Mouse (Mus musculus) MEL (cell line): Measurements from ENCODE around the gene Ergic3. TPM values are rescaled to one million over a fixed set of nuclear protein-coding genes. Genes with fewer than 3 reads are reported as not detected.

Source experiments
- DNase-seq: peaks from one replicate; pipeline ENCODE4 v3.0.0; 2011; ENCODE audit warnings: low read depth, low spot score
- H3K27ac ChIP-seq: 2 replicates; pipeline ENCODE4 v1.5.1; 2012; ENCODE audit warnings: low read depth, mild to moderate bottlenecking, control low read depth, low read length, moderate library complexity; ENCODE audit not compliant: control insufficient read depth
- H3K27me3 ChIP-seq, 2 experiments: fragments of 150-350 bp in 1 of 2; sonication (generic) in 1 of 2; 2 replicates each; pipeline ENCODE4 v1.6.1; 2012; ENCODE audit warnings: low read length in 2 of 2, mild to moderate bottlenecking in 2 of 2, improper control_type of control experiment in 1 of 2, moderate library complexity in 1 of 2; ENCODE audit not compliant: insufficient read depth in 2 of 2, control insufficient read depth in 1 of 2
- H3K36me3 ChIP-seq, 2 experiments: 2 replicates each; pipeline ENCODE4 v1.6.1; 2012 to 2014; ENCODE audit warnings: low read length in 2 of 2, improper control_type of control experiment in 1 of 2, inconsistent platforms in 1 of 2, mild to moderate bottlenecking in 1 of 2; ENCODE audit not compliant: insufficient read depth in 2 of 2, control insufficient read depth in 1 of 2
- H3K4me1 ChIP-seq, 2 experiments: fragments of 150-350 bp in 1 of 2; sonication (generic) in 1 of 2; 2 replicates each; pipeline ENCODE4 v1.6.1; 2012; ENCODE audit warnings: low read length in 2 of 2, improper control_type of control experiment in 1 of 2, mild to moderate bottlenecking in 1 of 2; ENCODE audit not compliant: insufficient read depth in 2 of 2, control insufficient read depth in 1 of 2
- H3K4me3 ChIP-seq, 2 experiments: fragments of 150-350 bp in 1 of 2; sonication (generic) in 1 of 2; 2 replicates each; pipeline ENCODE4 v1.5.1; 2012; ENCODE audit warnings: low read depth in 2 of 2, low read length in 2 of 2, mild to moderate bottlenecking in 2 of 2, moderate library complexity in 2 of 2, control low read depth in 1 of 2, improper control_type of control experiment in 1 of 2; ENCODE audit not compliant: control insufficient read depth in 1 of 2, insufficient read depth in 1 of 2
- H3K79me2 ChIP-seq: 2 replicates; pipeline ENCODE4 v1.6.1; 2012; ENCODE audit warnings: mild to moderate bottlenecking, low read length, moderate library complexity; ENCODE audit not compliant: control insufficient read depth, poor library complexity, insufficient read depth
- H3K9ac ChIP-seq: 2 replicates; pipeline ENCODE4 v1.6.1; 2012; ENCODE audit warnings: low read depth, mild to moderate bottlenecking, control low read depth, low read length, moderate library complexity; ENCODE audit not compliant: control insufficient read depth, poor library complexity, severe bottlenecking
- H3K9me3 ChIP-seq: fragments of 150-350 bp; sonication (generic); replicated peaks from 2 replicates; pipeline ENCODE4 v1.6.1; 2012; ENCODE audit warnings: mild to moderate bottlenecking, low read length, improper control_type of control experiment, moderate library complexity; ENCODE audit not compliant: insufficient read depth
- BHLHE40 ChIP-seq: IDR thresholded peaks from 2 replicates; pipeline ENCODE4 v1.6.1; 2012; ENCODE audit warnings: low read depth, mild to moderate bottlenecking, inconsistent platforms, low read length, improper control_type of control experiment, borderline replicate concordance
- CHD1 ChIP-seq: IDR thresholded peaks from 2 replicates; pipeline ENCODE4 v1.6.1; 2012; ENCODE audit warnings: low read depth, mild to moderate bottlenecking, inconsistent platforms, low read length, improper control_type of control experiment
- CHD2 ChIP-seq: IDR thresholded peaks from 2 replicates; pipeline ENCODE4 v1.6.1; 2011; ENCODE audit warnings: low read length, improper control_type of control experiment
- CTCF ChIP-seq, 3 experiments: IDR thresholded peaks in 2 of 3; conservative IDR thresholded peaks in 1 of 3; 2 replicates each; pipeline ENCODE4 v1.5.1; 2011 to 2012; ENCODE audit warnings: low read length in 3 of 3, low read depth in 2 of 3, mild to moderate bottlenecking in 2 of 3, improper control_type of control experiment in 1 of 3, inconsistent platforms in 1 of 3, mixed read lengths in 1 of 3, moderate library complexity in 1 of 3; ENCODE audit not compliant: control insufficient read depth in 1 of 3, insufficient read depth in 1 of 3, poor library complexity in 1 of 3, severe bottlenecking in 1 of 3
- ELF1 ChIP-seq: IDR thresholded peaks from 2 replicates; pipeline ENCODE4 v1.6.1; 2014; ENCODE audit warnings: low read depth, mild to moderate bottlenecking, inconsistent platforms, low read length, improper control_type of control experiment, moderate library complexity
- EP300 ChIP-seq, 2 experiments: IDR thresholded peaks; 2 replicates each; pipeline ENCODE4 v1.6.1; 2011; ENCODE audit warnings: improper control_type of control experiment in 2 of 2, low read length in 2 of 2, low read depth in 1 of 2, mild to moderate bottlenecking in 1 of 2
- GABPA ChIP-seq: IDR thresholded peaks from 2 replicates; pipeline ENCODE4 v1.6.1; 2012; ENCODE audit warnings: low read depth, mild to moderate bottlenecking, inconsistent platforms, low read length, improper control_type of control experiment, moderate library complexity
- KAT2A ChIP-seq: conservative IDR thresholded peaks from 2 replicates; pipeline ENCODE4 v1.6.1; 2012; ENCODE audit warnings: low read depth, low read length, improper control_type of control experiment, inconsistent platforms
- MAFK ChIP-seq: IDR thresholded peaks from 2 replicates; pipeline ENCODE4 v1.6.1; 2011; ENCODE audit warnings: low read depth, mild to moderate bottlenecking, low read length, improper control_type of control experiment, borderline replicate concordance
- MAX ChIP-seq: IDR thresholded peaks from 2 replicates; pipeline ENCODE4 v1.6.1; 2011; ENCODE audit warnings: low read length, improper control_type of control experiment
- MXI1 ChIP-seq: IDR thresholded peaks from 2 replicates; pipeline ENCODE4 v1.6.1; 2011; ENCODE audit warnings: mild to moderate bottlenecking, low read depth, low read length, improper control_type of control experiment
- NELFE ChIP-seq: IDR thresholded peaks from 2 replicates; pipeline ENCODE4 v1.6.1; 2011; ENCODE audit warnings: low read depth, low read length, improper control_type of control experiment
- NRF1 ChIP-seq: IDR thresholded peaks from 2 replicates; pipeline ENCODE4 v1.6.1; 2014; ENCODE audit warnings: low read depth, mild to moderate bottlenecking, inconsistent platforms, low read length, improper control_type of control experiment, moderate library complexity; ENCODE audit not compliant: poor library complexity, insufficient read depth, severe bottlenecking
- POLR2AphosphoS2 ChIP-seq: IDR thresholded peaks from 2 replicates; pipeline ENCODE4 v1.6.1; 2011; ENCODE audit warnings: low read length, improper control_type of control experiment
- POLR2AphosphoS5 ChIP-seq: IDR thresholded peaks from 2 replicates; pipeline ENCODE4 v1.6.1; 2012; ENCODE audit warnings: low read depth, borderline replicate concordance, mild to moderate bottlenecking, inconsistent platforms, low read length, moderate library complexity, mixed read lengths
- RAD21 ChIP-seq: IDR thresholded peaks from 2 replicates; pipeline ENCODE4 v1.6.1; 2011; ENCODE audit warnings: mild to moderate bottlenecking, low read depth, low read length, improper control_type of control experiment
- RCOR1 ChIP-seq: IDR thresholded peaks from 2 replicates; pipeline ENCODE4 v1.6.1; 2012; ENCODE audit warnings: low read depth, mild to moderate bottlenecking, inconsistent platforms, low read length, improper control_type of control experiment
- SIN3A ChIP-seq: IDR thresholded peaks from 2 replicates; pipeline ENCODE4 v1.6.1; 2012; ENCODE audit warnings: low read length, improper control_type of control experiment, inconsistent platforms
- TBP ChIP-seq: IDR thresholded peaks from 2 replicates; pipeline ENCODE4 v1.8.0; 2011; ENCODE audit warnings: low read depth, low read length, improper control_type of control experiment
- UBTF ChIP-seq: IDR thresholded peaks from 2 replicates; pipeline ENCODE4 v1.6.1; 2012; ENCODE audit warnings: low read depth, mild to moderate bottlenecking, inconsistent platforms, low read length, improper control_type of control experiment, moderate library complexity, borderline replicate concordance; ENCODE audit not compliant: insufficient read depth
- ZMIZ1 ChIP-seq: IDR thresholded peaks from 2 replicates; pipeline ENCODE4 v1.6.1; 2012; ENCODE audit warnings: low read depth, mild to moderate bottlenecking, inconsistent platforms, low read length, improper control_type of control experiment, moderate library complexity
- ZNF384 ChIP-seq: IDR thresholded peaks from 2 replicates; pipeline ENCODE4 v1.6.1; 2012; ENCODE audit warnings: low read depth, mild to moderate bottlenecking, inconsistent platforms, low read length, improper control_type of control experiment
- polyA plus RNA-seq, 2 experiments: library from polyadenylated mRNA; stranded (reverse) in 1 of 2; unstranded in 1 of 2; fragments of >175 nt in 1 of 2; fragments of >200 nt in 1 of 2; gene quantifications; 2 replicates each; pipeline versions ENCODE4 v1.2.1 to v1.2.4; 2012; ENCODE audit warnings: low replicate concordance in 2 of 2, low read depth in 1 of 2; ENCODE audit not compliant: insufficient read length in 2 of 2, insufficient read depth in 1 of 2, missing spikeins in 1 of 2
- total RNA-seq: library from RNA; depleted of rRNA; stranded (reverse); fragments of 300-350 nt; gene quantifications from 2 replicates; pipeline ENCODE4 v1.2.3, GENCODE M21; 2012

The Ergic3 gene
- total and polyA plus RNA-seq, 3 experiments = 86.9 to 168 TPM; not detected in 1

DNA sequence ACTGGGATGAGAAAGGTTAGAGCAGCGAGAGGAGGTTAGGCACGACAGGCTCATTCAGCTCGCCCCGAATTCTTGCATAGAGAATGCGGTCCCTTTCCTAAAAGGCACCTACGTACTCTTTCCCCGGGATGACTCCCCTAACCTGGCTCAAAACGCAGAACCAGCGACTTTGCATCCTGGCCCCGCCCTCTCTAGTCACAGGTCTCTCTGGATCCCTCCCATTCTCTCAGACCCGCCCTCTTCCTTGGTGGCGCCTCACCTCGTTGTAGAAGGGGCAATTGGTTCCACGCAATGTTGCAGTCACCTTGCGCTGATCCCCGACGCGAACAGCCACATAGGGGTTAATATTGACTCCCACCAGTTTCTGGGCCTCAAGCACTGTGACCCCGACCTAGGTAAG lies 40.1 kb downstream of the Ergic3 start:
- no peak overlapping the region for H3K9ac ChIP-seq
- peaks cover 6 to 10% of the 10 kb centered on the region in 2 experiments for H3K27me3 ChIP-seq
- H3K79me2 ChIP-seq = no peaks in the 10 kb centered on the region
- H3K4me1 ChIP-seq = no peaks in the 10 kb centered on the region
- no peak for TF ChIP-seq MAX
- TF ChIP-seq SIN3A = no peak
- no peak for TF ChIP-seq ZMIZ1
- no peak for TF ChIP-seq NELFE
- TF ChIP-seq NRF1 = no peak
- no peak for TF ChIP-seq RAD21
- TF ChIP-seq UBTF = no peak
- no peak for TF ChIP-seq POLR2AphosphoS5
- TF ChIP-seq KAT2A = no peak
- no peak for TF ChIP-seq BHLHE40
- TF ChIP-seq POLR2AphosphoS2 = no peak
- TF ChIP-seq CHD1 = no peak
- no peak for TF ChIP-seq CTCF (IDR thresholded peaks at IDR 0.05 in 2 of 3, conservative IDR thresholded peaks at IDR 0.05 in 1 of 3; ENCODE audit: control insufficient read depth in 1 of 3, insufficient read depth in 1 of 3, low read depth in 2 of 3, low read length in 3 of 3, poor library complexity in 1 of 3, severe bottlenecking in 1 of 3)
- TF ChIP-seq RCOR1 = no peak
- TF ChIP-seq ZNF384 = no peak
- no peak for TF ChIP-seq EP300 (IDR thresholded peaks at IDR 0.05; ENCODE audit: low read depth in 1 of 2, low read length in 2 of 2)
- TF ChIP-seq TBP = no peak
- no peaks in the 10 kb centered on the region for H3K9me3 ChIP-seq
- H3K36me3 ChIP-seq = no peaks in the 10 kb centered on the region
- H3K4me3 ChIP-seq = no peak overlapping the region
- DNase-seq = no peak
- no peak overlapping the region for H3K27ac ChIP-seq

DNA sequence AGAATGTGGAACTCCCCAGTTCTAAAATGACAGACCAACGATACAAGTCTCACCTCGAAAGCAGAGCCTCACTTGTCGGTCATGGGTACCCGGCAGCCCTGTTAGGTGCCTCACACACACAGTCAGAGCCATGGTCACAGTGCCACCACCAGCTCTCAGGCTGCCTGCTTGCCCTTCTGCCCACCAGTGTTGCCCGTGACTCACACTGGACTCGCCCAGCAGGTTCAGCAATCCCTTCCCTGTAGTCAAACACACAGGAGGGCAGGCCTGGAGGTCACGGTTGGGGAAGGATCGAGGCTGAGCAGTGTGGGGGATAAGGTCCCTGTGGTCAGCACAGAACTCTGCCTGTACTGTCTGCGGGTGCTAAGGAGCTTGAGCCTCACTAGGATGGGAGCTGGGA lies 45.0 kb downstream of the Ergic3 start, which contains the start of gene Fer1l4:
Gene Fer1l4, minus strand, starts transcription at position 132 of the 400 bp plus-strand sequence.
- Histone ChIP-seq H3K9ac (no peak within 1 kb of the TSS), H3K27me3 (peaks cover 3 to 9% of the 10 kb centered on the region in 2 experiments), H3K9me3 (no peaks in the 10 kb centered on the region), H3K4me1 (no peaks in the 10 kb centered on the region), H3K79me2 (no peaks in the 10 kb centered on the region), H3K36me3 (no peaks in the 10 kb centered on the region), H3K4me3 (no peak within 1 kb of the TSS), H3K27ac (no peak within 1 kb of the TSS)
- no peak for DNase-seq
- no peak for TF ChIP-seq CHD2
- TF ChIP-seq ELF1 = no peak
- TF ChIP-seq SIN3A = no peak
- no peak for TF ChIP-seq MAFK
- no peak for TF ChIP-seq EP300 (IDR thresholded peaks at IDR 0.05; ENCODE audit: low read depth in 1 of 2, low read length in 2 of 2)
- no peak for TF ChIP-seq GABPA
- TF ChIP-seq MXI1 = no peak
